Mouse (Mus musculus) layer of hippocampus, adult 9-10 months (tissue): ENCODE measurements around the gene Flvcr1.

Source experiments
- DNase-seq: peaks from one replicate; pipeline ENCODE4 v3.0.0; 2022; ENCODE audit warnings: low spot score

Gene Flvcr1

GRCm38 (mm10) chr1:190979100-190979563, 46.8 kb downstream of the Flvcr1 start, which contains the start of gene Vash2:
Gene Vash2, minus strand, starts transcription at chr1:190979296.
- DNase-seq, result peak; percentile 32

GRCm38 (mm10) chr1:190978511-190979073, 47.4 kb downstream of the Flvcr1 start:
- no peak for DNase-seq

DNA sequence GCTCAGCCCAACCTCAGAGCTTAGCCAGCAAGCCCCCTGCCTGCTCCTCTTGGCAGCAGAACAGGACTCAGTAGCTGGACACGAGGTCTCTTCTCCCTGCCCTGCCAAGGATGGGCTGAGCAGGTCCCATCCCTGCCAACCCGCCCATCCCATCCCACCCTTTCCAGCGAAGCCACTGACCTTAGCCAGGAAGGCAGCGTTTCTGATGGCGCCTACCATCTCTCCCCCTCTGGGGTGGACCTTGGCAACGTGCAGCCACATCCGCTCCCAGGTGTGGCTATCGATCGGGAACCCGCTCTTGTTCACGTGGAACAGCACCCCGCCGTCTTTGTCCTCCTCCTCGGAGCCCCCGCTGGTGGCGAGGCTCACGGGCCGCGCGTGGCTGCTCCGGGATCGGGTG, 48.0 kb downstream of the Flvcr1 start:
- DNase-seq, result no peak

DNA sequence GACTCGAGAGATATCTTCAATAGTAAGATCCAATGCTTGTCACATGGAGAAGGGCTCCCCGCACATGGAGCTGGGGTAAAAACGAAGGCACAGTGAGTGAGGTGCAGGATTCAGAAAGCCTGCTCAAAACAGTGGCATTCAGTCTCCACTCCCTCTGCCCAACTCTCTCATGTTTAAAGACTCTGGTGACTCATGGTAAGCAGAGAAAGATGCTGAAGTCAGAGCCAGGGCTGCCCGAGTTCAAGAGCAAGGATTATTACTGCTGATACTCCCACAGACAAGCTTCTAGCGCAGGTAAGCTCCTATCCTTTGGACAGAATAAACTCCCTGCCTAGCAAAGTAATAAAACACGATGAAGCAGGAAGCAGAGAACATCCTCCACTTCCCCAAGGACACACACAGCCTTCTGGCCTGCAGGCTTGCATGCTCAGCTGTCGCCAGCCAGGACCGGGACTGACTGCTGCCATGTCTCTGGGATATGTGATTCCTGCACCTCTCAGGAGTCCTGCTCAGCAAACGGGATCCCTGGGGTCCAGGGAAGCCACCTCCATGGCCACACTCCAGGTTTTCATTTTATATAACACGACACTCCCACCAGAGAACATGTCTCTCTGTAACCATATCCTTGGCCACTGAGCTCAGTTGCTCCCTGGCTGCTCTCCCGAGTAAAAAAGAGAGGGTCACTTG, 48.9 kb downstream of the Flvcr1 start:
- no peak for DNase-seq

DNA sequence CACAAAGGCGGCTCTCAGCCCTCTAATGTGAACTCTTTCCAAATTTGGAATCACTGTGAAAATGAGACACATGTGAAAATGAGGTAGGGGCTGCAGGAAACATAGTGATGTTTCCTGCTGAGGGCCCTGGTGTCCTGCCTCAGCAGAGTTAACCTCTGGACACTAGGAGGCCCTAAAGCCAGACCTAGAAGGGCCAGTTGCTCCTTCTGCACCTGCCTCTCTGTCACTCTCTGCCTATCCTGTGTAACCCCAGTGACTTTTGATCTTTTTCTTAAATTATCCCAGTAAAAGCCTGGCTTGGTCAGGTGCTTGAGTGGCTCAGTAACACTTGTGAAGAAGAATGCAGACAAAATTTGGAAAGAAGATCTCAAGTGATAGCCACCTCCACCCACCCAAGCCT, 51.1 kb downstream of the Flvcr1 start:
- DNase-seq, result no peak

GRCm38 (mm10) chr1:190974191-190974590, 51.8 kb downstream of the Flvcr1 start:
- no peak for DNase-seq

GRCm38 (mm10) chr1:190972612-190973192, 53.3 kb downstream of the Flvcr1 start:
- DNase-seq, result no peak

GRCm38 (mm10) chr1:190971708-190972610, 54.0 kb downstream of the Flvcr1 start:
- DNase-seq, result no peak

GRCm38 (mm10) chr1:190968010-190968409, 57.9 kb downstream of the Flvcr1 start:
- no peak for DNase-seq

GRCm38 (mm10) chr1:190964992-190965780, 60.8 kb downstream of the Flvcr1 start:
- no peak for DNase-seq

DNA sequence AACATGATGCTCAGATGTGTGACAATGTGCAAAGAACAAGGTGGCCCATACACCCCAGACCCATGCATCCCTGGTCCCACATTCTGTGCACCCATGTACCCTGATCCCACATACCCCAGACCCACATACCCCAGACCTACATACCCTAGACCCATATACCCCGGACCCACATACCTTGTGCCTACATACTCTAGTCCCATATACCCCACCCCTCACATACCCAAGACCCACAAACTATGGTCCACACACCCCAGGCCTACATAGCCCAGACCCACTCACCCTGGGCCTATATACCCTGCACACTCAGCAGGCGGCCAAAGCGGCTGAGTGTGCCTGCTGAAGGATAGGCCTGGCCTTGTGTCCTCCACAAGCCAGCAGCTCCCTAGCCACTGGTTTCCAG, 63.2 kb downstream of the Flvcr1 start:
- no peak for DNase-seq

DNA sequence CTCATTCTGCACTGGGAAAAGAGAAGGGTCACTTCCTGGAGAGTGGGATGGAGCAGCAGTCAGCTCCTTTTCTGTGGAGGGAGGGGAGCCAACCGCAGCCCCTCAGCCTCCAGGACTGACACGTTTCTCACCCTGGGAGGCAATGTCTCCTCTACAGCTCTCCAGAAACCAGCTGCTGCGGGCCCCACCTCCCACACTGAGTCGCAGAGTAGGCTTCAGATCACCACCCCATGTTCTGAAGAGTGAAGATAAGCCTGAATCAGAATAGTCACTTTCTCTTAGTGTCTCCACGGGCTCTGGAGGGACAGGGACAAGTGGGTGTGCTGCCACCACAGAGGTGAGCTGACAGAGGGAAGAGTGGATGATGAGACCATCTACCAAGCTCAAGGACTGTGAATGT, 67.1 kb downstream of the Flvcr1 start:
- DNase-seq, result no peak
